Mouse (Mus musculus): ENCODE data around the gene Kcnn1. TPM values are rescaled to one million over a fixed set of nuclear protein-coding genes. Genes with fewer than 3 reads are reported as not detected.
A peak's percentile ranks its signal among the peaks of the same experiment; 100 is the strongest.

The Kcnn1 gene
- 0.55 and 1.1 TPM in 2 replicates for polyA plus RNA-seq (2014; fragmentation: Nextera tagmentation; extraction: Ambion mirVana)

DNA sequence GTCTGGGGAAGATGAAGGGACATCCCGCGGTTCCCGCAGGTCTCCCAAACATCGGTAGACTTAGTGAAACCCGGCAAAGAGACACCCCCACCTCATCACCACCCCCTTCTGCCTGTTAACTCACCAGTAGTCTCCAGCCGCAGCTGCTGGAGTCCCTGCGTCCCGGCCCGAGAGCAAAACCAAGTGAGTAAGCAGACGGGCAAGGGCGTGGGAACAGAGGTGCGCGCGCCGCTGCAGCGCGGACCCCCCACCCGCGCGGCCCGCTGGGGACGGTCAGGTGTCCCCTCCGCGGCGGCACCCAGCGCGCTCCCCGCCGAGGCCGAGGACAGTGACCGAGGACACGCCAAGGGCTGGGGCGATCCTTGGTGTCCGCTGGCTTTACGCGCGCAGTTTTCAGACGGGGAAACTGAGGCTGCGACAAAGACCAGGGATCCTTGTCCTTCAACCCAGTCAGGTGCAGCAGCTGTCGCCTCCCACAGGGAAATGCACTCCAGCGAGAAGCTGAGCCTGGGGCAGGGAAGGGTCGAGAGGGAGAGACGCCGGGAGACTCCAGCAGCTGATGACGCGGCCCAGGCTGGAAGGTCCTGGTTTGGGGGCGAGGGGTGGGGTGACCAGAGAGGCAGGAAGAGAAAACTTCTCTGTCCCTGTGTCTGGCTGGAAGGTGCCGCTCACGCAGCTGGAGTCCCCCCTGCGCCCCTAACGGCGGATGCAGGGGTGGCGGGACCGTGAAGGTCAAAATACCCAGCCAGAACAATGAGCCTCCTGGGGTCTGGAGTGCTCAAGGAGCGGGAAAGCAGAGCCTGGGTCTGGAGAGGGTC is at the start of gene Kcnn1:
TSS of gene Kcnn1 (minus strand) at position 435 of the 818 bp plus-strand sequence.
- under 1% methylated on average over 54 of the region's 55 CpGs for WGBS (ENCODE audit: insufficient replicate concordance)
- ATAC-seq (replicated peaks; ENCODE audit: insufficient number of reproducible peaks, low FRiP score, low TSS enrichment) = no peak
- no peaks in the 10 kb centered on the region for H3K9me3 ChIP-seq (replicated peaks; ENCODE audit: control insufficient read depth, low read length)
- peak within 1 kb of the TSS; percentile 61 for H3K4me3 ChIP-seq (ENCODE audit: low read depth, low read length)
- H3K4me2 ChIP-seq = peak within 1 kb of the TSS; percentile 88
- H3K36me3 ChIP-seq (ENCODE audit: control insufficient read depth, insufficient read depth, low read length) = no peaks in the 10 kb centered on the region
- peaks cover 31% of the 10 kb centered on the region for H3K4me1 ChIP-seq (ENCODE audit: control insufficient read depth, insufficient read depth, low read length)
- H3K9ac ChIP-seq (ENCODE audit: low read depth, low read length) = peak within 1 kb of the TSS; percentile 72
- H3K27ac ChIP-seq (ENCODE audit: low read depth, low read length) = peak within 1 kb of the TSS; percentile 29; the same call in 1 of the 2 replicates
- peaks cover 34% of the 10 kb centered on the region for H3K27me3 ChIP-seq (ENCODE audit: control insufficient read depth, insufficient read depth, low read length)

DNA sequence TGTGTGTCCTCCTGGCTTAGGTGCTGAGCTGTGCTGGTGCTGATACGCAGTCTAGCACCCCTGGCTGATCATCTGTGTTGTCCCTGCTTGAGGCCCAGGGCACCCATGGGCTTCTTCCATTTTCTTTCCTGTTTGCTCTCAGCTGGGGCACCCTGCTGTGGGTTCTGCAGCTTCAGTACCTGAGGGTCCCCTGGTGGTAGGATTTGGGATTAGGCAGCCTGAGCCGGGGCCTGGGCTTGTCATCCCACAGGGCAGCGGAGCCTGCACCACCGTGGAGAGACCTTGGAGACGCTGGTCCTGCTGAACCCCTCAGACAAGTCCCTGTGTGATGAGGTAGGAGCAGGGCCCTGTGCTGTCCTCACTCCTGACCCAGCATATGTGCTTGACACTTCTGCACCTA is 48.5 kb upstream of the Kcnn1 start:
- 82% methylated on average over 5 of the region's 5 CpGs for WGBS (ENCODE audit: insufficient replicate concordance)
- H3K4me3 ChIP-seq (ENCODE audit: low read depth, low read length) = no peak overlapping the region
- no peak for ATAC-seq (replicated peaks; ENCODE audit: insufficient number of reproducible peaks, low FRiP score, low TSS enrichment)
- H3K27ac ChIP-seq (ENCODE audit: low read depth, low read length) = no peak overlapping the region
- H3K4me1 ChIP-seq (ENCODE audit: control insufficient read depth, insufficient read depth, low read length) = peaks cover 9% of the 10 kb centered on the region
- H3K4me2 ChIP-seq = no peak overlapping the region
- H3K9me3 ChIP-seq (replicated peaks; ENCODE audit: control insufficient read depth, low read length) = no peaks in the 10 kb centered on the region
- H3K36me3 ChIP-seq (ENCODE audit: control insufficient read depth, insufficient read depth, low read length) = peaks cover 41% of the 10 kb centered on the region
- no peak overlapping the region for H3K9ac ChIP-seq (ENCODE audit: low read depth, low read length)
- H3K27me3 ChIP-seq (ENCODE audit: control insufficient read depth, insufficient read depth, low read length) = no peaks in the 10 kb centered on the region

DNA sequence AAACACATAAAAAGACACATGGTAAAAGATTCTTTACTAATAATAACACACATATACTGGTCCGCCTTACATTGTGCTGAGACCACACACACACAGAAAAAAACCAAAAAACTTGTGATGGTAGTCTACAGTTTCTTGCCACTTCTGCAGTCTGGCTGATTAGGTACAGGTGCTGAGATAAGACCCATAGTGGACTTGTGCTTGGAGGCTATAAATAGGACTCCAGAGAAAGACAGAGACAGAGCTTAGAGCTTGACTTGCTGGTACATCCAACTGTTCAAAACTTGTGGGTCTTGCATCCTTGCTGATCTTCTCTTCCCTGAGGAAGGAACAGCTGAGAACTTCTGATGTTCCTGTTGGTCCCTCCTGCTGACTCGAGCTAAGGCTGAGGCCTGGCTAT is 44.5 kb upstream of the Kcnn1 start:
- ATAC-seq (replicated peaks; ENCODE audit: insufficient number of reproducible peaks, low FRiP score, low TSS enrichment) = no peak
- 73% methylated on average over 2 of the region's 2 CpGs for WGBS (ENCODE audit: insufficient replicate concordance)
- H3K36me3 ChIP-seq (ENCODE audit: control insufficient read depth, insufficient read depth, low read length) = peaks cover 11% of the 10 kb centered on the region
- H3K9me3 ChIP-seq (replicated peaks; ENCODE audit: control insufficient read depth, low read length) = no peaks in the 10 kb centered on the region
- H3K4me2 ChIP-seq = peak overlapping the region; percentile 31
- no peaks in the 10 kb centered on the region; the same call in 1 of the 2 replicates for H3K27me3 ChIP-seq (ENCODE audit: control insufficient read depth, insufficient read depth, low read length)
- no peak overlapping the region for H3K9ac ChIP-seq (ENCODE audit: low read depth, low read length)
- H3K4me3 ChIP-seq (ENCODE audit: low read depth, low read length) = 0 out of 2 replicates have a peak overlapping the region, but pooled peaks have one; percentile 82
- H3K27ac ChIP-seq (ENCODE audit: low read depth, low read length) = no peak overlapping the region
- peaks cover 13% of the 10 kb centered on the region for H3K4me1 ChIP-seq (ENCODE audit: control insufficient read depth, insufficient read depth, low read length)

DNA sequence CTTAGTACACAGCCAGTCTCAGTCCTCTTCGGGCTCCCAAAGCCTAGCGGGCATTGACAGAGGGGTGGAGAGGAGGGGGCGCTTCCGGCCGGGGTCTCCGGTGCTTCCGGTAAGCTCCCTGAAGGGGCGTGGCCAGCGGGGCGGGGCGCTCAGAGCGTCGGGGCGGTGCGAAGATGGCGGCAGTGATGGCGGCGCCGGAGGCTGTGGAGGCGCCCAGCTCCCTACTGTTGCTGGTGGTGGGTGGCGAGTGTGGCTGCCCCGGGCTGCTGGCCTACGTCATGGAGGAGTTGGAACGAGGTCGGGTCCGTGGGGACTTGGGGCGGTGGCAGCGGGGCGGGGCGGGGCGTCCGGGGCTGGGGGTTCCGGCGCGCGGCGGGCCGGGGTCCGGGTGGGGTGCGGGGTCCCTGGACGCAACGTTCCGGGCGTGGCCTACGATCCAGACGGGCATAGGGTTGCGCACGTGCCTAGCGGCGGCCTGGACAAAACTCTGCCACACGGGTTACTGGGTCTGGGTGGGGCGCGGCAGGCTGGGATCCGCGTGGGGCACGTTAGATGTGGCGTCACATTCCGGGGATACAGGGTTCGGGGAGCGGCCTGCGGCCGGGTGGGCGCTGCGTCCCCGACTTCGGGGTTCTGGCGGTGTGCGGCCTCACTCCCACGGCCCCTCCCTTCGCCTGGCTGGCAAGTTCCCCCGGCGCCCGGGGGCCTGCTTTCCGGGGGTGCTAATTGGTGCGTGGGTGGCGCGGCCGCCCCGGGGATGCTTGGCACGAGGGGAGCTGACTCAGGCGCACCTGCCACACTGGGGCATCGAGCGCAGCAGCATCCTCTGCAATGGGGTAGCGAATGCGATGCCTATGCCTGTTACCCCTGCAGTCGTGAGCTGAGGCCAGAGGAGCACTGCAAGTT is 43.0 kb upstream of the Kcnn1 start, which contains the start of gene Map1s:
TSS of gene Map1s (plus strand) at position 102 of the 906 bp plus-strand sequence.
- Histone ChIP-seq H3K36me3 (ENCODE audit: control insufficient read depth, insufficient read depth, low read length) (no peaks in the 10 kb centered on the region), H3K9ac (ENCODE audit: low read depth, low read length) (peak within 1 kb of the TSS; percentile 89), H3K4me3 (ENCODE audit: low read depth, low read length) (peak within 1 kb of the TSS; percentile 82), H3K4me2 (peak within 1 kb of the TSS; percentile 82), H3K9me3 (replicated peaks; ENCODE audit: control insufficient read depth, low read length) (no peaks in the 10 kb centered on the region), H3K27me3 (ENCODE audit: control insufficient read depth, insufficient read depth, low read length) (no peaks in the 10 kb centered on the region; the same call in 1 of the 2 replicates), H3K27ac (ENCODE audit: low read depth, low read length) (peak within 1 kb of the TSS; percentile 92), H3K4me1 (ENCODE audit: control insufficient read depth, insufficient read depth, low read length) (peaks cover 13% of the 10 kb centered on the region)
- under 1% methylated on average over 79 of the region's 86 CpGs for WGBS (ENCODE audit: insufficient replicate concordance)
- peak; percentile 81 for ATAC-seq (replicated peaks; ENCODE audit: insufficient number of reproducible peaks, low FRiP score, low TSS enrichment)

DNA sequence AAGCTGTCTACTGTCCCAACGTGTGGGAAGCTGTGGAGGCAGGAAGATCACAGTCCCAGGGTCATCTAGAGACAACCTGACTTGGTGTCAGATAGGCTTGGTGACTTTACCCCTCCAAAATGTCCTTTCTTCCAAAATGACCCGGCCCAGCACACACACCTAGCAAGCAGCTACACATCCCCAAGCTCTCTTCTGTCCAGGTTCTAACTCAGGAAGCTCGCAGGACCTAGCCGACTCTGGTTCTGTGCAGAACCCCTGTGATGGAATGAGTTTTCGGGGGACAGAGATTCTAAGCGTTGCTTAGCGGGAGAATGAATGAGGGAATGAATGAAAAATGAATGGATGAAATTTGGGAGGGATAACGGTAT is 42.4 kb upstream of the Kcnn1 start:
- Histone ChIP-seq H3K9ac (ENCODE audit: low read depth, low read length) (peak overlapping the region; percentile 89), H3K27me3 (ENCODE audit: control insufficient read depth, insufficient read depth, low read length) (no peaks in the 10 kb centered on the region; the same call in 1 of the 2 replicates), H3K4me2 (peak overlapping the region; percentile 82), H3K36me3 (ENCODE audit: control insufficient read depth, insufficient read depth, low read length) (no peaks in the 10 kb centered on the region), H3K4me3 (ENCODE audit: low read depth, low read length) (peak overlapping the region; percentile 82), H3K9me3 (replicated peaks; ENCODE audit: control insufficient read depth, low read length) (no peaks in the 10 kb centered on the region), H3K27ac (ENCODE audit: low read depth, low read length) (peak overlapping the region; percentile 92), H3K4me1 (ENCODE audit: control insufficient read depth, insufficient read depth, low read length) (peaks cover 13% of the 10 kb centered on the region)
- WGBS (ENCODE audit: insufficient replicate concordance) = 20% methylated on average over 8 of the region's 8 CpGs
- peak; percentile 14; the same call in 1 of the 2 replicates for ATAC-seq (replicated peaks; ENCODE audit: insufficient number of reproducible peaks, low FRiP score, low TSS enrichment)

DNA sequence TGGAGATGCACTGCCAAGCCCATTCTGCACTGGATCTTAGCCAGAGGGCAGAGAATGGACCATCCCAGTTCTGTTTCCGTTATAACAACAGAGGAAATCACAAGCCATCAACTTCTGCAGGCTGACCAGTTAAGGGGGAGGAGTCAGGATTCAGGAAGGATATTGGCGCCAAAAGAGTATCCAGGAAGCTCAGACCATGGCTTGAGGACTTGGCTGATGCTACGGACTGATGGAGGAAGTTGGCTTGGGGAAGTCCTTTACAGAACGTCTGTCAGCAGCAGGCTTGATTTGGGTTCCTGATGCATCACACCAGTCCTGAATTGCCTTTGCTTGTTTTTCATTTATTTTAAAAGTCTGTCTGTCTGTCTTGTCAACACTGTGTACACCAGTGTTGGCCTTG is 41.5 kb upstream of the Kcnn1 start:
- Histone ChIP-seq H3K9ac (ENCODE audit: low read depth, low read length) (no peak overlapping the region), H3K4me2 (no peak overlapping the region), H3K27ac (ENCODE audit: low read depth, low read length) (no peak overlapping the region), H3K27me3 (ENCODE audit: control insufficient read depth, insufficient read depth, low read length) (no peaks in the 10 kb centered on the region; the same call in 1 of the 2 replicates), H3K9me3 (replicated peaks; ENCODE audit: control insufficient read depth, low read length) (no peaks in the 10 kb centered on the region), H3K4me3 (ENCODE audit: low read depth, low read length) (no peak overlapping the region), H3K4me1 (ENCODE audit: control insufficient read depth, insufficient read depth, low read length) (peaks cover 13% of the 10 kb centered on the region), H3K36me3 (ENCODE audit: control insufficient read depth, insufficient read depth, low read length) (no peaks in the 10 kb centered on the region)
- 43% methylated on average over 4 of the region's 4 CpGs for WGBS (ENCODE audit: insufficient replicate concordance)
- ATAC-seq (replicated peaks; ENCODE audit: insufficient number of reproducible peaks, low FRiP score, low TSS enrichment) = no peak

DNA sequence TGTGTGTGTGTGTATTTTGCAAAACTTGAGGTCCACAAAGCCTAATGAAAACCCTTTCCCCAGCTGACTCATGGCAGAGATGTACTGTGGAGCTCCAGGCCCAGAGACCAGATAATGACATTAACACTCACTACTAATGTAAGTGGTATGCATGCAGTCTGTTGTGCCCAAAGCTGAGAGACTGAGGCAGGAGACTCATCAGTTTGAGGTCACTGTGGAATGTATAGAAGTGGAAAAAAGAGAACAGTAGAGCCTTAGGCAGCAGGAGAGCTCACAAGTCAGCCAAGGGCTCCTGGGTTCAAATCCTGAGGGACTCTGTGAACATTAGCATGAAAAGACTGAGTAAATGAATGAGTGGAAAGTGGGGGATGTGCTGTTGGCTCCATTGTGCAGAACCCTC is 40.5 kb upstream of the Kcnn1 start:
- Histone ChIP-seq H3K9ac (ENCODE audit: low read depth, low read length) (no peak overlapping the region), H3K9me3 (replicated peaks; ENCODE audit: control insufficient read depth, low read length) (no peaks in the 10 kb centered on the region), H3K27me3 (ENCODE audit: control insufficient read depth, insufficient read depth, low read length) (no peaks in the 10 kb centered on the region; the same call in 1 of the 2 replicates), H3K36me3 (ENCODE audit: control insufficient read depth, insufficient read depth, low read length) (no peaks in the 10 kb centered on the region), H3K4me1 (ENCODE audit: control insufficient read depth, insufficient read depth, low read length) (peaks cover 13% of the 10 kb centered on the region), H3K4me3 (ENCODE audit: low read depth, low read length) (no peak overlapping the region), H3K4me2 (no peak overlapping the region), H3K27ac (ENCODE audit: low read depth, low read length) (no peak overlapping the region)
- ATAC-seq (replicated peaks; ENCODE audit: insufficient number of reproducible peaks, low FRiP score, low TSS enrichment) = no peak

DNA sequence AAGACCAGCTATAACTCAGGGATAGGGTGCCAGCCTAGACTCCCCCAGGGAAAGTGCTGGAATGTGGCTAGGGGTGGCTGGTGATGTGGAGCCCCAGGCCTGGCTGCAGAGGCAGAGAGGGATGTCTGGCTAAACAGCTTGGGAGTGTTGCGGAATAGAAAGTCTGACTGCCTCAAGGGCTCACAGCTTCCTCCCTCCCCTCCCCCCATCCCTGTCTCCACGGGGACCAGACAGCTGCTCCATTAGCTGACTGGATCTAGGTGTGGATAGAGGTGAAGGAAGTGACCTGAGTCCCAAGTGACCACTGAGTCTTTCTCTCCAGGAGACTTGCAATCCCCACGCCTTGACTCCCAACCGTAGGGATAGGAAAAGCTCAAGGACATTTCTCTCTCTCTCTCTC is 40.1 kb upstream of the Kcnn1 start:
- Histone ChIP-seq H3K27me3 (ENCODE audit: control insufficient read depth, insufficient read depth, low read length) (no peaks in the 10 kb centered on the region; the same call in 1 of the 2 replicates), H3K4me2 (no peak overlapping the region), H3K36me3 (ENCODE audit: control insufficient read depth, insufficient read depth, low read length) (no peaks in the 10 kb centered on the region), H3K27ac (ENCODE audit: low read depth, low read length) (no peak overlapping the region), H3K9ac (ENCODE audit: low read depth, low read length) (no peak overlapping the region), H3K4me1 (ENCODE audit: control insufficient read depth, insufficient read depth, low read length) (peaks cover 13% of the 10 kb centered on the region), H3K4me3 (ENCODE audit: low read depth, low read length) (no peak overlapping the region), H3K9me3 (replicated peaks; ENCODE audit: control insufficient read depth, low read length) (no peaks in the 10 kb centered on the region)
- 44% methylated on average over 4 of the region's 4 CpGs for WGBS (ENCODE audit: insufficient replicate concordance)
- no peak for ATAC-seq (replicated peaks; ENCODE audit: insufficient number of reproducible peaks, low FRiP score, low TSS enrichment)

Data from heart, embryonic 11.5 days (tissue).